Mouse (Mus musculus) hindbrain, postnatal 0 days (tissue): ENCODE data around the gene Wbp11. TPM values are rescaled to one million over a fixed set of nuclear protein-coding genes. Genes with fewer than 3 reads are reported as not detected.

ENCODE experiments used
- ATAC-seq: fragments of 200-750 bp; cut with Nextera tagmentation; 2 replicates; pipeline ENCODE4 v1.8.0; 2017; ENCODE audit warnings: mild to moderate bottlenecking, moderate TSS enrichment, moderate library complexity
- DNase-seq: peaks from one replicate; pipeline ENCODE4 v3.0.0-alpha.2; 2015; ENCODE audit warnings: low spot score
- H3K27ac ChIP-seq: fragments of 300-500 bp; sonication (generic); 2 replicates; pipeline ENCODE4 v1.5.1; 2014; ENCODE audit warnings: mild to moderate bottlenecking
- H3K27me3 ChIP-seq: fragments of 300-500 bp; sonication (generic); 2 replicates; pipeline ENCODE4 v1.6.1; 2014; ENCODE audit warnings: low read length, mixed read lengths; ENCODE audit not compliant: insufficient read depth
- H3K36me3 ChIP-seq: fragments of 300-500 bp; sonication (generic); 2 replicates; pipeline ENCODE4 v1.6.1; 2014; ENCODE audit warnings: low read length, mixed read lengths; ENCODE audit not compliant: insufficient read depth
- H3K4me1 ChIP-seq: fragments of 300-500 bp; sonication (generic); 2 replicates; pipeline ENCODE4 v1.6.1; 2014; ENCODE audit warnings: antibody characterized with exemption, low read length, mixed read lengths; ENCODE audit not compliant: insufficient read depth
- H3K4me2 ChIP-seq: fragments of 300-500 bp; sonication (generic); 2 replicates; pipeline ENCODE4 v1.6.1; 2014; ENCODE audit warnings: low read depth, mild to moderate bottlenecking, low read length, moderate library complexity, mixed read lengths
- H3K4me3 ChIP-seq: fragments of 300-500 bp; sonication (generic); 2 replicates; pipeline ENCODE4 v1.5.1; 2014; ENCODE audit warnings: low read length
- H3K9ac ChIP-seq: fragments of 300-500 bp; sonication (generic); replicated peaks from 2 replicates; pipeline ENCODE4 v1.6.1; 2014; ENCODE audit warnings: mild to moderate bottlenecking, low read length, moderate library complexity, mixed read lengths
- H3K9me3 ChIP-seq: fragments of 300-500 bp; sonication (generic); 2 replicates; pipeline ENCODE4 v1.6.1; 2016; ENCODE audit warnings: low read length, mixed read lengths
- CTCF ChIP-seq: IDR thresholded peaks from 2 replicates; pipeline ENCODE4 v1.5.1; 2016; ENCODE audit warnings: antibody characterized with exemption, control low read depth, low read depth
- WGBS: fragments of 180-500 bp; shearing (Covaris S2); extraction: QIAGEN DNeasy Blood & Tissue Kit; methylation state at CpG from one replicate; pipeline ENCODE4 v1.1.7; 2014; 5-methylcytosine and 5-hydroxymethylcytosine counted together
- polyA plus RNA-seq: library from polyadenylated mRNA; unstranded; fragments of >200 nt; fragmentation: Nextera tagmentation; extraction: Ambion mirVana; gene quantifications from 2 replicates; pipeline ENCODE4 v1.2.1, GENCODE M21; 2015
- total RNA-seq: library from RNA; depleted of rRNA; stranded (reverse); fragments of >200 nt; gene quantifications from 2 replicates; pipeline ENCODE4 v1.2.3, GENCODE M21; 2014

Gene Wbp11
- total and polyA plus RNA-seq, 2 experiments from 2014 or later, result 39.4 to 81.2 TPM

- Histone ChIP-seq H3K4me1 (peaks cover 11% of the 10 kb centered on the region), H3K27me3 (no peaks in the 10 kb centered on the region), H3K9me3 (no peaks in the 10 kb centered on the region), H3K9ac (no peak overlapping the region), H3K27ac (no peak overlapping the region), H3K4me2 (no peak overlapping the region), H3K4me3 (no peak overlapping the region), H3K36me3 (peaks cover 29% of the 10 kb centered on the region)
- 90% methylated on average over 10 of the region's 10 CpGs for WGBS
- no peak for TF ChIP-seq CTCF
- ATAC-seq, result no peak
- no peak for DNase-seq
Measured at GRCm38 (mm10) chr6:136811196-136811595, 16.8 kb downstream of the Wbp11 start.

GRCm38 (mm10) chr6:136809673-136810072 is 18.4 kb downstream of the Wbp11 start:
- no peak for DNase-seq
- 79% methylated on average over 13 of the region's 13 CpGs for WGBS
- H3K4me1 ChIP-seq, result peaks cover 11% of the 10 kb centered on the region
- H3K4me3 ChIP-seq, result no peak overlapping the region
- peaks cover 17% of the 10 kb centered on the region for H3K36me3 ChIP-seq
- H3K27ac ChIP-seq, result no peak overlapping the region
- ATAC-seq, result no peak
- no peak overlapping the region for H3K9ac ChIP-seq
- H3K4me2 ChIP-seq, result peak overlapping the region; percentile 95
- no peak for TF ChIP-seq CTCF
- no peaks in the 10 kb centered on the region for H3K27me3 ChIP-seq
- H3K9me3 ChIP-seq, result no peaks in the 10 kb centered on the region

GRCm38 (mm10) chr6:136809077-136809476 is 19.0 kb downstream of the Wbp11 start:
- Histone ChIP-seq H3K27me3 (no peaks in the 10 kb centered on the region), H3K9ac (peak overlapping the region; percentile 66), H3K4me3 (peak overlapping the region; percentile 66), H3K4me1 (peaks cover 11% of the 10 kb centered on the region), H3K36me3 (peaks cover 11% of the 10 kb centered on the region), H3K9me3 (no peaks in the 10 kb centered on the region), H3K27ac (0 out of 2 replicates have a peak overlapping the region, but pooled peaks have one; percentile 75), H3K4me2 (peak overlapping the region; percentile 95)
- TF ChIP-seq CTCF, result no peak
- DNase-seq (no peak), ATAC-seq (no peak)
- 44% methylated on average over 14 of the region's 14 CpGs for WGBS

- peak overlapping the region; percentile 75 for H3K27ac ChIP-seq
- H3K36me3 ChIP-seq, result peaks cover 7% of the 10 kb centered on the region; the same call in 1 of the 2 replicates
- H3K4me1 ChIP-seq, result peaks cover 11% of the 10 kb centered on the region
- no peaks in the 10 kb centered on the region for H3K27me3 ChIP-seq
- H3K4me3 ChIP-seq, result peak overlapping the region; percentile 66
- TF ChIP-seq CTCF, result no peak
- ATAC-seq, result peak; percentile 11; the same call in 1 of the 2 replicates
- H3K9me3 ChIP-seq, result no peaks in the 10 kb centered on the region
- peak overlapping the region; percentile 66 for H3K9ac ChIP-seq
- H3K4me2 ChIP-seq, result peak overlapping the region; percentile 95
- peak; percentile 10 for DNase-seq
- WGBS, result under 1% methylated on average over 28 of the region's 28 CpGs
Measured at GRCm38 (mm10) chr6:136808631-136809046, 19.4 kb downstream of the Wbp11 start.

- Histone ChIP-seq H3K36me3 (peaks cover 7% of the 10 kb centered on the region; the same call in 1 of the 2 replicates), H3K4me3 (peak within 1 kb of the TSS; percentile 66), H3K27ac (peak within 1 kb of the TSS; percentile 75), H3K9me3 (no peaks in the 10 kb centered on the region), H3K27me3 (no peaks in the 10 kb centered on the region), H3K4me1 (peaks cover 11% of the 10 kb centered on the region), H3K9ac (peak within 1 kb of the TSS; percentile 66), H3K4me2 (peak within 1 kb of the TSS; percentile 95)
- under 1% methylated on average over 34 of the region's 34 CpGs for WGBS
- ATAC-seq (peak; percentile 89), DNase-seq (peak; percentile 97)
- TF ChIP-seq CTCF, result no peak
Measured at GRCm38 (mm10) chr6:136808014-136808417, 20.0 kb downstream of the Wbp11 start, which contains the start of gene H2afj. Gene H2afj, plus strand, starts transcription at chr6:136808244.

GRCm38 (mm10) chr6:136807395-136808013 is 20.5 kb downstream of the Wbp11 start:
- Histone ChIP-seq H3K9ac (0 out of 2 replicates have a peak overlapping the region, but pooled peaks have one; percentile 34), H3K4me2 (peak overlapping the region; percentile 95), H3K4me3 (peak overlapping the region; percentile 66), H3K4me1 (peaks cover 11% of the 10 kb centered on the region), H3K27me3 (no peaks in the 10 kb centered on the region), H3K27ac (peak overlapping the region; percentile 70; the same call in 1 of the 2 replicates), H3K36me3 (peaks cover 7% of the 10 kb centered on the region; the same call in 1 of the 2 replicates), H3K9me3 (no peaks in the 10 kb centered on the region)
- WGBS, result 26% methylated on average over 18 of the region's 18 CpGs
- ATAC-seq, result peak; percentile 37
- DNase-seq, result no peak
- no peak for TF ChIP-seq CTCF

- 75% methylated on average over 5 of the region's 5 CpGs for WGBS
- H3K9ac ChIP-seq, result no peak overlapping the region
- TF ChIP-seq CTCF, result no peak
- DNase-seq, result no peak
- H3K27me3 ChIP-seq, result no peaks in the 10 kb centered on the region
- H3K27ac ChIP-seq, result no peak overlapping the region
- H3K4me3 ChIP-seq, result no peak overlapping the region
- no peaks in the 10 kb centered on the region for H3K9me3 ChIP-seq
- H3K4me1 ChIP-seq, result peaks cover 11% of the 10 kb centered on the region
- no peak overlapping the region for H3K4me2 ChIP-seq
- peaks cover 2% of the 10 kb centered on the region; the same call in 1 of the 2 replicates for H3K36me3 ChIP-seq
- ATAC-seq, result no peak
Measured at GRCm38 (mm10) chr6:136806819-136807218, 21.2 kb downstream of the Wbp11 start.
